Mouse (Mus musculus): ENCODE measurements around the gene Ssbp4. TPM values are rescaled to one million over a fixed set of nuclear protein-coding genes. Genes with fewer than 3 reads are reported as not detected.

Gene Ssbp4
- polyA plus RNA-seq, 1 experiment from 2014 or later, result 108 TPM

DNA sequence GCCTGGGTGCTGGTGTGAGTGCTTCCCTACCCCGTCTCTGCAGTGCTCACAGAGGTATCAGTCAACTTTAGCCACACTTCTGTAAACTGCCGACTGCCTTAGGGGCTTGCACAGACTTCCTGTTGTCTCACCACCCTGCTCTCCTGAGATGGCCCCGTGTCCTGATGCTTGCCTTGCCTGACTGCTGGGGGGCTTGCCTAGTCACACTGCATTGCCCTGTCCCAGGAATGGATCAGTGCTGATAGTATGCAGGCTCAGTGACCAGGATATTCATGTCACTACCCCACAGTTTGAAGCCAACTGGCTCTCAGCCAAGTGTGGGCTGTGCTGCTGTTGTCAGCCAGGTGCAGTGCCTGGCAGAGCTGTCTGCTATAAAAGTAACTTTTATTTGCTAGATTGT, 43.1 kb downstream of the Ssbp4 start:
- H3K4me2 ChIP-seq (ENCODE audit: low read depth, low read length), result no peak overlapping the region
- no peak overlapping the region for H3K4me3 ChIP-seq (ENCODE audit: low read length)
- 35% methylated on average over 3 of the region's 3 CpGs for WGBS
- H3K9me3 ChIP-seq (ENCODE audit: control insufficient read depth, low read length), result no peaks in the 10 kb centered on the region
- H3K36me3 ChIP-seq (ENCODE audit: control insufficient read depth, insufficient read depth, low read length), result no peaks in the 10 kb centered on the region
- H3K27ac ChIP-seq (ENCODE audit: low read length), result no peak overlapping the region
- peaks cover 34% of the 10 kb centered on the region for H3K4me1 ChIP-seq (replicated peaks; ENCODE audit: control insufficient read depth, insufficient read depth, low read length)
- no peak for ATAC-seq (ENCODE audit: low read depth)
- no peak overlapping the region for H3K9ac ChIP-seq (ENCODE audit: low read length)
- no peaks in the 10 kb centered on the region for H3K27me3 ChIP-seq (ENCODE audit: control insufficient read depth, insufficient read depth, low read depth, low read length)

DNA sequence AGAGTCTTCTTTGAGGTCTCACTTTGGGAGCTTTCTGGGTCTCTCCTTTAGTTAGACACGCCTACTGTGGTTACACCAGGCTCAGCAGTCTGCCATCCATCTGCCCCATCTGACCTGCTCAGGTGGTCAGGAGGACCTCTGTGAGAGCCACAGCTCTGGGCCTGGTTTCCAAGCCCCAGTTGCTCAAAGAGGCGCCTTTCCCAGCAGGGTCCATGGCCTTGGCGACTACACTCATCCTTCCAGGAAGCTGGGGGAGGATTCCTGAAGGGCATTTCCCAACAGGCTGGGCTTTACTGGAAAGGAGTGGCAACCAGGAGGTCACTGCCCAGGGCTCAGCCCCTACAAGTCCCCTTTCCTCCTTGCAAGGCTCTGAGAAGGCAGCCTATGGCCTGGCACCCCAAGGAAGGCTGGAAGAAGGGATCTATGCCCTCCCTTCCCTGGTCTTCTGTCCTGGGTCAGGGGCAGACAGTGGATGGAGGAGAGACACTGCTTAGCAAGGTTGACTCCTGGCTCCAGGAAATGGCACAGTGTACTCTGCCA, 43.9 kb downstream of the Ssbp4 start:
- H3K4me1 ChIP-seq (replicated peaks; ENCODE audit: control insufficient read depth, insufficient read depth, low read length), result peaks cover 42% of the 10 kb centered on the region

DNA sequence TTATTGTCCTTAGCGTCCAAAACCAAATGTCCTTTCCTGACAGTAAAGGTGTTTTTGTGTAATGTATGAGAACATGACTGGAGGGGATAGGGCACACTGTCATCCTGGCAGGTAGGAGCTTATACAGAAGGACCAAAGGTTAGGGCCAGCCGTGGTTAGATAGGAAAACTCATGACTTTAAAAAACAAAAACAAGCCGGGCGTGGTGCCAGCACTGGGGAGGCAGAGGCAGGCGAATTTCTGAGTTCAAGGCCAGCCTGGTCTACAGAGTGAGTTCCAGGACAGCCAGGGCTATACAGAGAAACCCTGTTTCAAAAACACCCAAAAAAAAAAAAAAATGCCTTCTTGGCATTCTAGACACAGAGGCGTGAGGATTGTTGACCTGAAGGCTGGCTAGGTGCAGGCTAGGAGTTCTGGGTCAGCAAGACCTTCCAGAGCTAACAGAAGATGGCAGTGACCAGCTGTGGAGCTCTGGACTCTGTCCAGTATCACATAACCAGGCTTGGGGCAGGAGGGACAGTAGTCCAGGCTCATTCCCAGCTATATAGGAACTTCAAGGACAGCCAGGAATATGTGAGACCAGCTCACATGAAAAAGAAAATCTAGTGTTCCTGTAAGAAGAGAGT, 44.8 kb downstream of the Ssbp4 start:
- Histone ChIP-seq H3K27ac (ENCODE audit: low read length) (no peak overlapping the region), H3K9ac (ENCODE audit: low read length) (no peak overlapping the region), H3K4me2 (ENCODE audit: low read depth, low read length) (no peak overlapping the region), H3K4me1 (replicated peaks; ENCODE audit: control insufficient read depth, insufficient read depth, low read length) (peaks cover 47% of the 10 kb centered on the region), H3K27me3 (ENCODE audit: control insufficient read depth, insufficient read depth, low read depth, low read length) (no peaks in the 10 kb centered on the region), H3K9me3 (ENCODE audit: control insufficient read depth, low read length) (no peaks in the 10 kb centered on the region), H3K36me3 (ENCODE audit: control insufficient read depth, insufficient read depth, low read length) (no peaks in the 10 kb centered on the region), H3K4me3 (ENCODE audit: low read length) (no peak overlapping the region)
- ATAC-seq (ENCODE audit: low read depth), result no peak
- 79% methylated on average over 6 of the region's 6 CpGs for WGBS

More for the DNA sequence above, 43.9 kb downstream of the Ssbp4 start:
- WGBS, result 70% methylated on average over 3 of the region's 3 CpGs
- Histone ChIP-seq H3K27ac (ENCODE audit: low read length) (no peak overlapping the region; the same call in 1 of the 2 replicates), H3K4me3 (ENCODE audit: low read length) (no peak overlapping the region), H3K27me3 (ENCODE audit: control insufficient read depth, insufficient read depth, low read depth, low read length) (no peaks in the 10 kb centered on the region), H3K9me3 (ENCODE audit: control insufficient read depth, low read length) (no peaks in the 10 kb centered on the region), H3K4me2 (ENCODE audit: low read depth, low read length) (no peak overlapping the region), H3K9ac (ENCODE audit: low read length) (no peak overlapping the region), H3K36me3 (ENCODE audit: control insufficient read depth, insufficient read depth, low read length) (no peaks in the 10 kb centered on the region)
- ATAC-seq (ENCODE audit: low read depth), result no peak

DNA sequence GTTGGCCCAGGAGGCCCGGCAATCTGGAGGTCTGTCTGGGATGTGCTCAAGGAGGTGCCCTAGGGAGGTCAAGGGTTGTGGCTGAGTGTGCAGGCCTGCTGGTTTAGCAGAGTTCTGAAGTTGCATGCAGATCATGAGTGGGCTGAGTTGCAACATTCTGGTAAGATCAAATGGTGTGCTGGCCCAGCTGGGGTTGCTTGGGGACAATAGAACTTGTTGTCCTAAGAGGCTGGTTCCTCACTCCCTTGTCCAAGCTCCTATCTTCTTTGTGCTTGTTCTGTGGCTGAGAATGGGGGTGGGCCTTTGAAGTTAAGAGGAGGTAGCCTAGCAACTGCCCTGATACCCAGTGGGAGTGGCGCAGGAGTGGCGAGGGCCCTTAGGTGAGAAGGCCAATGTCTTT, 45.9 kb downstream of the Ssbp4 start:
- Histone ChIP-seq H3K4me3 (ENCODE audit: low read length) (no peak overlapping the region), H3K4me2 (ENCODE audit: low read depth, low read length) (no peak overlapping the region), H3K27me3 (ENCODE audit: control insufficient read depth, insufficient read depth, low read depth, low read length) (no peaks in the 10 kb centered on the region), H3K36me3 (ENCODE audit: control insufficient read depth, insufficient read depth, low read length) (no peaks in the 10 kb centered on the region), H3K9me3 (ENCODE audit: control insufficient read depth, low read length) (no peaks in the 10 kb centered on the region), H3K27ac (ENCODE audit: low read length) (no peak overlapping the region), H3K4me1 (replicated peaks; ENCODE audit: control insufficient read depth, insufficient read depth, low read length) (peaks cover 52% of the 10 kb centered on the region), H3K9ac (ENCODE audit: low read length) (no peak overlapping the region)
- 0 out of 2 replicates have a peak, but pooled peaks have one; percentile 16 for ATAC-seq (ENCODE audit: low read depth)
- 66% methylated on average over 3 of the region's 3 CpGs for WGBS

- H3K27me3 ChIP-seq (ENCODE audit: control insufficient read depth, insufficient read depth, low read depth, low read length), result no peaks in the 10 kb centered on the region
- no peak for ATAC-seq (ENCODE audit: low read depth)
- H3K27ac ChIP-seq (ENCODE audit: low read length), result no peak overlapping the region; the same call in 1 of the 2 replicates
- no peak overlapping the region for H3K9ac ChIP-seq (ENCODE audit: low read length)
- WGBS, result 42% methylated on average over 7 of the region's 7 CpGs
- no peaks in the 10 kb centered on the region for H3K9me3 ChIP-seq (ENCODE audit: control insufficient read depth, low read length)
- peaks cover 52% of the 10 kb centered on the region for H3K4me1 ChIP-seq (replicated peaks; ENCODE audit: control insufficient read depth, insufficient read depth, low read length)
- H3K4me3 ChIP-seq (ENCODE audit: low read length), result no peak overlapping the region
- no peak overlapping the region for H3K4me2 ChIP-seq (ENCODE audit: low read depth, low read length)
- no peaks in the 10 kb centered on the region for H3K36me3 ChIP-seq (ENCODE audit: control insufficient read depth, insufficient read depth, low read length)
These were observed 46.7 kb downstream of the Ssbp4 start for GRCm38 (mm10) chr8:70561809-70562535.

DNA sequence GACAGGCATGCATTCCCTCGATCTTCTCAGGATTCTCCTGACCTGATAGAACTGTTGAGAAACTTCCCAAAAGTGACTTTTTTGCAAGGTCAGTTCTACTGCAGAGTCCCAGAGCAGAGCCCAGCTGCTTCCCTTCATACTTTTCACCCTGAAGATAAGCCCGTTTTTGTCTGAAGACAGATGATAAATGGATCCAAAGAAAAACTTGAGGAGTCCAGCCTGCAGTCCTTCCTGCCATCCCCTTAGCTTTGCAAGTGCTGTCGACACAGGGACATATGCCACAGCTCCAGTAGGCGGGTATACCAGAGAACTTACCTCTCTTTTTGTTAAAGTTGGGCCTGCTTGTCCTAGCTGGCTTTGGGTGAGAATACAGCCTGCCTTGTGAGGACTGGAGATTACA, 47.3 kb downstream of the Ssbp4 start:
- Histone ChIP-seq H3K9ac (ENCODE audit: low read length) (no peak overlapping the region), H3K36me3 (ENCODE audit: control insufficient read depth, insufficient read depth, low read length) (no peaks in the 10 kb centered on the region), H3K27ac (ENCODE audit: low read length) (peak overlapping the region; percentile 17; the same call in 1 of the 2 replicates), H3K27me3 (ENCODE audit: control insufficient read depth, insufficient read depth, low read depth, low read length) (no peaks in the 10 kb centered on the region), H3K9me3 (ENCODE audit: control insufficient read depth, low read length) (no peaks in the 10 kb centered on the region), H3K4me1 (replicated peaks; ENCODE audit: control insufficient read depth, insufficient read depth, low read length) (peaks cover 52% of the 10 kb centered on the region), H3K4me3 (ENCODE audit: low read length) (no peak overlapping the region), H3K4me2 (ENCODE audit: low read depth, low read length) (no peak overlapping the region)
- ATAC-seq (ENCODE audit: low read depth), result 0 out of 2 replicates have a peak, but pooled peaks have one; percentile 6
- 34% methylated on average over 4 of the region's 4 CpGs for WGBS

GRCm38 (mm10) chr8:70560564-70560963, 48.1 kb downstream of the Ssbp4 start:
- Histone ChIP-seq H3K4me2 (ENCODE audit: low read depth, low read length) (no peak overlapping the region), H3K27me3 (ENCODE audit: control insufficient read depth, insufficient read depth, low read depth, low read length) (no peaks in the 10 kb centered on the region), H3K4me1 (replicated peaks; ENCODE audit: control insufficient read depth, insufficient read depth, low read length) (peaks cover 50% of the 10 kb centered on the region), H3K27ac (ENCODE audit: low read length) (no peak overlapping the region), H3K9ac (ENCODE audit: low read length) (no peak overlapping the region), H3K36me3 (ENCODE audit: control insufficient read depth, insufficient read depth, low read length) (no peaks in the 10 kb centered on the region), H3K9me3 (ENCODE audit: control insufficient read depth, low read length) (no peaks in the 10 kb centered on the region), H3K4me3 (ENCODE audit: low read length) (no peak overlapping the region)
- peak; percentile 11; the same call in 1 of the 2 replicates for ATAC-seq (ENCODE audit: low read depth)
- WGBS, result 63% methylated on average over 3 of the region's 3 CpGs

DNA sequence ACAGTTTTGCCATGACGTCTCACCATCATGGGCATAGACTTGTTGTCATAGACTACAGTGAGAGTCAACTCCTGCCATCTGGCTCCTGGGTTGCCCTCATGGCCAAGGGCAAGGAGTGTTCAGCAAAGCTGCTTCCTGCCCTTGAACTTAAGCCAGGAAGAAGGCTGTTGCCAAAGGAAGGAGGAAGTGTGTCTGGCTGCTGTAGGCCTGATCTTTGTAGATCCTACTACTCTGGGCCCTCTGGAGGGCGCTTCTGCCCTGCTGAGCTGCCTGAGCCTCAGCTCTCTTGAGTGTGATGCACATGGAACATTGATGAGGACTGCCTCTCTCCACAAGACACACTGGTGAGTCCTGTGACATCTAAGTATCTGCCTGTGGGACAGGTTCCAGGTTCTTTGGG, 48.6 kb downstream of the Ssbp4 start:
- Histone ChIP-seq H3K4me3 (ENCODE audit: low read length) (no peak overlapping the region), H3K4me1 (replicated peaks; ENCODE audit: control insufficient read depth, insufficient read depth, low read length) (peaks cover 46% of the 10 kb centered on the region), H3K9me3 (ENCODE audit: control insufficient read depth, low read length) (no peaks in the 10 kb centered on the region), H3K9ac (ENCODE audit: low read length) (no peak overlapping the region), H3K36me3 (ENCODE audit: control insufficient read depth, insufficient read depth, low read length) (no peaks in the 10 kb centered on the region), H3K4me2 (ENCODE audit: low read depth, low read length) (no peak overlapping the region), H3K27ac (ENCODE audit: low read length) (no peak overlapping the region), H3K27me3 (ENCODE audit: control insufficient read depth, insufficient read depth, low read depth, low read length) (no peaks in the 10 kb centered on the region)
- WGBS, result 58% methylated on average over 2 of the region's 2 CpGs
- peak; percentile 47; the same call in 1 of the 2 replicates for ATAC-seq (ENCODE audit: low read depth)

GRCm38 (mm10) chr8:70558983-70559382, 49.7 kb downstream of the Ssbp4 start:
- WGBS, result 73% methylated on average over 3 of the region's 3 CpGs
- H3K36me3 ChIP-seq (ENCODE audit: control insufficient read depth, insufficient read depth, low read length), result no peaks in the 10 kb centered on the region
- H3K4me3 ChIP-seq (ENCODE audit: low read length), result no peak overlapping the region
- no peak overlapping the region for H3K27ac ChIP-seq (ENCODE audit: low read length)
- H3K9ac ChIP-seq (ENCODE audit: low read length), result no peak overlapping the region
- no peak overlapping the region for H3K4me2 ChIP-seq (ENCODE audit: low read depth, low read length)
- no peak for ATAC-seq (ENCODE audit: low read depth)
- no peaks in the 10 kb centered on the region for H3K27me3 ChIP-seq (ENCODE audit: control insufficient read depth, insufficient read depth, low read depth, low read length)
- peaks cover 43% of the 10 kb centered on the region for H3K4me1 ChIP-seq (replicated peaks; ENCODE audit: control insufficient read depth, insufficient read depth, low read length)
- H3K9me3 ChIP-seq (ENCODE audit: control insufficient read depth, low read length), result no peaks in the 10 kb centered on the region

Data from lung, embryonic 16.5 days (tissue).